Mouse (Mus musculus) myocyte (in vitro differentiated cells): ENCODE measurements around the gene Otx2. TPM values are rescaled to one million over a fixed set of nuclear protein-coding genes. Genes with fewer than 3 reads are reported as not detected.

ENCODE experiments used
- H3K27me3 ChIP-seq: one replicate; pipeline ENCODE4 v1.6.1; 2011; ENCODE audit not compliant: control insufficient read depth, insufficient read depth, insufficient read length
- H3K36me3 ChIP-seq: one replicate; pipeline ENCODE4 v1.6.1; 2011; ENCODE audit not compliant: control insufficient read depth, insufficient read depth
- H3K4me2 ChIP-seq: one replicate; pipeline ENCODE4 v1.6.1; 2011; ENCODE audit warnings: low read depth, control low read depth
- H3K4me3 ChIP-seq: one replicate; pipeline ENCODE4 v1.5.1; 2011; ENCODE audit warnings: mild to moderate bottlenecking, control low read depth, moderate library complexity
- H3K79me2 ChIP-seq: one replicate; pipeline ENCODE4 v1.6.1; 2011; ENCODE audit not compliant: control insufficient read depth, insufficient read depth
- H3ac ChIP-seq: one replicate; pipeline ENCODE4 v1.6.1; 2011; ENCODE audit not compliant: control insufficient read depth, insufficient read length
- CEBPB ChIP-seq: IDR thresholded peaks from 2 replicates; pipeline ENCODE4 v1.6.1; 2011; ENCODE audit warnings: mild to moderate bottlenecking, moderate library complexity; ENCODE audit not compliant: poor library complexity, insufficient read depth, severe bottlenecking
- E2F4 ChIP-seq: IDR thresholded peaks from one replicate; pipeline ENCODE4 v1.6.1; 2011; ENCODE audit warnings: mild to moderate bottlenecking, control low read depth, moderate library complexity; ENCODE audit not compliant: insufficient read depth
- MAX ChIP-seq: IDR thresholded peaks from one replicate; pipeline ENCODE4 v1.6.1; 2011; ENCODE audit warnings: low read depth, mild to moderate bottlenecking, control low read depth
- MYOD1 ChIP-seq, 3 experiments: IDR thresholded peaks; one replicate each; pipeline ENCODE4 v1.6.1; 2011; ENCODE audit warnings: control low read depth in 2 of 3, low read depth in 2 of 3, mild to moderate bottlenecking in 2 of 3, moderate library complexity in 1 of 3; ENCODE audit not compliant: insufficient read length in 2 of 3, control insufficient read depth in 1 of 3
- MYOG ChIP-seq, 3 experiments: IDR thresholded peaks; one replicate each; pipeline ENCODE4 v1.6.1; 2011; ENCODE audit warnings: control low read depth in 2 of 3, low read depth in 2 of 3, mild to moderate bottlenecking in 2 of 3; ENCODE audit not compliant: insufficient read length in 2 of 3, control insufficient read depth in 1 of 3, insufficient read depth in 1 of 3
- POLR2A ChIP-seq: IDR thresholded peaks from one replicate; pipeline ENCODE4 v1.6.1; 2011; ENCODE audit warnings: low read depth, mild to moderate bottlenecking, control low read depth, moderate library complexity; ENCODE audit not compliant: insufficient read length
- POLR2AphosphoS2 ChIP-seq: IDR thresholded peaks from one replicate; pipeline ENCODE4 v1.6.1; 2011; ENCODE audit warnings: low read depth, control low read depth; ENCODE audit not compliant: insufficient read length
- REST ChIP-seq: IDR thresholded peaks from one replicate; pipeline ENCODE4 v1.6.1; 2011; ENCODE audit warnings: mild to moderate bottlenecking, control low read depth, moderate library complexity; ENCODE audit not compliant: insufficient read depth, insufficient read length
- SRF ChIP-seq: IDR thresholded peaks from one replicate; pipeline ENCODE4 v1.6.1; 2011; ENCODE audit warnings: low read depth; ENCODE audit not compliant: control insufficient read depth, insufficient read length
- TCF12 ChIP-seq: IDR thresholded peaks from one replicate; pipeline ENCODE4 v1.6.1; 2011; ENCODE audit warnings: mild to moderate bottlenecking, control low read depth; ENCODE audit not compliant: poor library complexity, insufficient read depth, severe bottlenecking
- TCF3 ChIP-seq: IDR thresholded peaks from one replicate; pipeline ENCODE4 v1.6.1; 2011; ENCODE audit warnings: low read depth, control low read depth; ENCODE audit not compliant: insufficient read length
- USF1 ChIP-seq: IDR thresholded peaks from one replicate; pipeline ENCODE4 v1.6.1; 2011; ENCODE audit warnings: low read depth, mild to moderate bottlenecking, control low read depth, moderate library complexity
- polyA plus RNA-seq: library from polyadenylated mRNA; unstranded; fragments of >200 nt; fragmentation: generic; extraction: Trizol; gene quantifications from one replicate; pipeline ENCODE4 v1.2.1, GENCODE M21; 2012; ENCODE audit warnings: missing spikeins

Otx2 gene
- not detected for polyA plus RNA-seq

DNA sequence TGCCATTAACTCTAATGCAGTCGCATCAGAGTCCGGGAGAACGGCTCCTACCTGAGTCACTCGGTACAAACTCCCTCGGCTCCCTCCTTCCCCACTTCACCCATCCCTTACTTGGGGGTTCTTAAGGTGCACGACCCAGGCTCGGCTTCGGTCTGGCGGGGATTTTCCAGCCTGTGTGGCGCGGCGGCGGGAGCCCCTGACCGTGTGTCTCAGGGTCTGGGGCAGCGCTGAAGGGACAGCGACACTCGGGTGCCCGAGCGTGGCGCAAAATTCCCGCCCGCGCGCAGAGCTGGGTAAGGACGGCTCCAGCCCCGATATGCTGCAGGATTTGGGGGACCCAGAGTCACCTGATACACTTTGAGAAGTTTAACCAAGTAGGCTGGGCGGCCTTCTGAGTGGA lies at the start of gene Otx2:
Otx2 (minus strand) TSS at position 279 of the 400 bp plus-strand sequence.
- no peak for TF ChIP-seq SRF
- Histone ChIP-seq H3K4me2 (no peak within 1 kb of the TSS), H3K36me3 (no peaks in the 10 kb centered on the region), H3ac (no peak within 1 kb of the TSS), H3K27me3 (peaks cover 23% of the 10 kb centered on the region), H3K4me3 (no peak within 1 kb of the TSS), H3K79me2 (no peaks in the 10 kb centered on the region)

DNA sequence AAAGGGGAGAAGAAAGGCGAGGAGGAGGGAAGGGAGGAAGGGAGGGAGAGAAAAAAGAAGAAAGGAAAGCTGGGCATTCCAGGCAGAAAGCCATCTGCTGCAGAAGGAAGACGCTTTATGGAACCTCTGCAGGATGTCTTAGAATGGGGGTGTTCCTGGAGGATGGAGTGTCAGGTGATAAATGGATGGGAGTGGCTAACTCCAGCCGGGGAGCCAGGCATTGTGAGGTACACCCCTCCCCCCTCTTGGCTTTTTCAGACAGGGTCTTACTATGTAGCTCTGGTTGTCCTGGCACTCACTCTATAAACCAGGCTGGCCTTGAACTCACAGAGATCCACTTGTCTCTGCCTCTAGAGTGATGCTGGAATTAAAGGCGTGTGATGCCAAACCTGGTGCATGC lies 49.1 kb upstream of the Otx2 start:
- H3K4me3 ChIP-seq: no peak overlapping the region
- H3K79me2 ChIP-seq: no peaks in the 10 kb centered on the region
- no peaks in the 10 kb centered on the region for H3K36me3 ChIP-seq
- no peak overlapping the region for H3K4me2 ChIP-seq
- TF ChIP-seq POLR2AphosphoS2: no peak
- TF ChIP-seq TCF3: no peak
- no peak for TF ChIP-seq POLR2A
- TF ChIP-seq CEBPB: no peak
- no peak for TF ChIP-seq USF1
- no peak for TF ChIP-seq TCF12
- no peak for TF ChIP-seq MYOD1 (IDR thresholded peaks at IDR 0.05; ENCODE audit: control insufficient read depth in 1 of 3, insufficient read length in 2 of 3, low read depth in 2 of 3)
- no peak for TF ChIP-seq MYOG (IDR thresholded peaks at IDR 0.05; ENCODE audit: control insufficient read depth in 1 of 3, insufficient read depth in 1 of 3, insufficient read length in 2 of 3, low read depth in 2 of 3)
- TF ChIP-seq MAX: no peak
- no peak for TF ChIP-seq REST
- TF ChIP-seq SRF: no peak
- no peak overlapping the region for H3ac ChIP-seq
- H3K27me3 ChIP-seq: peaks cover 6% of the 10 kb centered on the region

DNA sequence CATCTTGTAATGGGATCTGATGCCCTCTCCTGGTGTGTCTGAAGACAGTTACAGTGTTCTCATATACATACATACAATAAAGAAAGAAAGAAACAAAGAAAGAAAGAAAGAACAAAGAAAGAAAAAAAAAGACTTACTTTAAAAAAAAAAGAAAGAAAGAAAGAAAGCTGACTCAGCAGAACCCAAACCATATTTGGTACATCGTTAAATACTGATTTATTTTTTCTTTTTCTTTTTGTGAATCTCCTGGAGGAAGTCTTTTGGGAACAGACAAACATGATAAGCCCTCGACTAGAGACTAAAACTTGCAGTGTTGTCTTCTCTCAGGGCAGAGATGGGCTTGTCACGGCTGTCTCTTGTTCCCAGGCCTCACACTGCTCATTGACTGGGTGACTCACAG lies 45.7 kb upstream of the Otx2 start:
- no peak for TF ChIP-seq CEBPB
- no peak for TF ChIP-seq MAX
- no peak for TF ChIP-seq USF1
- no peak for TF ChIP-seq MYOD1 (IDR thresholded peaks at IDR 0.05; ENCODE audit: control insufficient read depth in 1 of 3, insufficient read length in 2 of 3, low read depth in 2 of 3)
- no peak for TF ChIP-seq MYOG (IDR thresholded peaks at IDR 0.05; ENCODE audit: control insufficient read depth in 1 of 3, insufficient read depth in 1 of 3, insufficient read length in 2 of 3, low read depth in 2 of 3)
- no peak for TF ChIP-seq POLR2A
- TF ChIP-seq SRF: no peak
- TF ChIP-seq TCF3: no peak
- Histone ChIP-seq H3K79me2 (no peaks in the 10 kb centered on the region), H3K27me3 (peaks cover 4% of the 10 kb centered on the region), H3K4me2 (no peak overlapping the region), H3K4me3 (no peak overlapping the region), H3K36me3 (no peaks in the 10 kb centered on the region), H3ac (no peak overlapping the region)

DNA sequence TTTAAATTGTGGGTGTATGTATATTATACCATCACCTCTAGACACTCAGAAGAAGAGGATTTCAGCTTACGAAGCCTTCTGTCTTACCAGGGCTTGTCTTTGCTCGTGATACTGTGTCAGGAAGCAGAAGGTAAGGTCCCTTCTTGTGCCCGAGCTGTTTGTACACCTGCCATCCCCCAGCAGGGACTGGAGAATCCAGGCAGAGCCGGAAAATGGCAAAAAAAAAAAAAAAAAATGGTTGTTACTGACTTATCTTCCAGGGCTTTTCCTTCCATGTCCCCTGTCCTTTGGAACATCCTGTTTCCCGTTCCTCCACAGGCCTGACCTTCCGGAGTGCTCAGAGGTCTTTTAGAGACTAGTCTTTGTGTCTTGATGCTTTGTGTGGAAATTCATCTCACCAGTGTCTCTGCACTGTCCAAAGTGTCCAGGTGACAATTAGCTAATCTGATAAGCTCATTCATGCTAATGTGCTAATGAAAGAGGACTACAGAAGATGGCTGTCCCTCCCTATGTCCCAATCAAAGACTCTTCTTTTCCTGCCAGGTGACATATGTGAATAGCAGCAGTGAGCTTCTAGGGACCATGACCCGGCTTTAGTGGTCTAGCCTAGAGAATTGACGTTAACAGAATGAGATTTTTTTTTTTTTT lies 44.1 kb upstream of the Otx2 start:
- TF ChIP-seq CEBPB (no peak), TCF3 (no peak), TCF12 (no peak), POLR2AphosphoS2 (no peak), REST (no peak), MAX (no peak), MYOG (IDR thresholded peaks at IDR 0.05; ENCODE audit: control insufficient read depth in 1 of 3, insufficient read depth in 1 of 3, insufficient read length in 2 of 3, low read depth in 2 of 3) (no peak), USF1 (no peak), SRF (no peak), E2F4 (no peak), POLR2A (no peak), MYOD1 (IDR thresholded peaks at IDR 0.05; ENCODE audit: control insufficient read depth in 1 of 3, insufficient read length in 2 of 3, low read depth in 2 of 3) (no peak)
- H3K27me3 ChIP-seq: no peaks in the 10 kb centered on the region
- H3K4me2 ChIP-seq: no peak overlapping the region
- H3K36me3 ChIP-seq: no peaks in the 10 kb centered on the region
- H3K79me2 ChIP-seq: no peaks in the 10 kb centered on the region
- no peak overlapping the region for H3K4me3 ChIP-seq
- no peak overlapping the region for H3ac ChIP-seq

DNA sequence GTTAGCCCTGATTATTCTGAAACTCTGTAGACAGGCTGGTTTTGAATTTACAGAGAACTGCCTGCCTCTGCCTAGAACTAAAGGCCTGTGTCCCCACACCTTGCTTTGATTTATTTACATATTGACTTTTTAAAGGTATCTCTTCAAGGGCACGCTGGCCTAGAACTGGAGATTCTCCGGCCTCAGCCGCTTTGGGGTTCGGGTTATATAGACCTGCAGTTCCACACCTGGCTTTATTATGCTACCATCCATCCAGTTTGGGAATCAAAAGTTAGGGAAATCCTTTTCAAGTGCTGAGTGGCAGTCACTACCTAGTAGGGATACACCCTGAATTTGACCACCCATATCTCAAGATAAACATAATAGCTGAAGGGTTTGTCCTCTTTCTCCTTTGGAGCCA lies 42.8 kb upstream of the Otx2 start:
- TF ChIP-seq TCF12 (no peak), POLR2A (no peak), E2F4 (no peak), MYOD1 (IDR thresholded peaks at IDR 0.05; ENCODE audit: control insufficient read depth in 1 of 3, insufficient read length in 2 of 3, low read depth in 2 of 3) (no peak), MYOG (IDR thresholded peaks at IDR 0.05; ENCODE audit: control insufficient read depth in 1 of 3, insufficient read depth in 1 of 3, insufficient read length in 2 of 3, low read depth in 2 of 3) (no peak), REST (no peak), MAX (no peak), USF1 (no peak), SRF (no peak)
- no peak overlapping the region for H3K4me2 ChIP-seq
- no peaks in the 10 kb centered on the region for H3K27me3 ChIP-seq
- H3K4me3 ChIP-seq: no peak overlapping the region
- H3K79me2 ChIP-seq: no peaks in the 10 kb centered on the region
- no peaks in the 10 kb centered on the region for H3K36me3 ChIP-seq
- no peak overlapping the region for H3ac ChIP-seq
